Mouse (Mus musculus) limb, embryonic 14.5 days (tissue): Measurements from ENCODE around the gene Rab36. TPM values are rescaled to one million over a fixed set of nuclear protein-coding genes. Genes with fewer than 3 reads are reported as not detected.
A peak's percentile ranks its signal among the peaks of the same experiment; 100 is the strongest.

ENCODE experiments used
- ATAC-seq: fragments of 200-750 bp; cut with Nextera tagmentation; 2 replicates; pipeline ENCODE4 v1.8.0; 2017; ENCODE audit warnings: low read depth, moderate number of reproducible peaks, moderate TSS enrichment; ENCODE audit not compliant: low FRiP score
- DNase-seq: peaks from one replicate; pipeline ENCODE4 v3.0.0-alpha.2; 2015; ENCODE audit warnings: low spot score
- H3K27ac ChIP-seq: fragments of 300-500 bp; sonication (generic); replicated peaks from 2 replicates; pipeline ENCODE4 v1.5.1; 2014; ENCODE audit warnings: low read depth, mild to moderate bottlenecking, low read length, moderate library complexity, mixed read lengths
- H3K27me3 ChIP-seq: fragments of 300-500 bp; sonication (generic); 2 replicates; pipeline ENCODE4 v1.6.1; 2014; ENCODE audit warnings: low read length, mixed read lengths; ENCODE audit not compliant: control insufficient read depth, insufficient read depth
- H3K36me3 ChIP-seq: fragments of 300-500 bp; sonication (generic); 2 replicates; pipeline ENCODE4 v1.6.1; 2014; ENCODE audit warnings: mild to moderate bottlenecking, low read length, moderate library complexity, mixed read lengths; ENCODE audit not compliant: control insufficient read depth, insufficient read depth
- H3K4me1 ChIP-seq: fragments of 300-500 bp; sonication (generic); 2 replicates; pipeline ENCODE4 v1.6.1; 2014; ENCODE audit warnings: antibody characterized with exemption, low read length, mixed read lengths; ENCODE audit not compliant: control insufficient read depth, insufficient read depth
- H3K4me2 ChIP-seq: fragments of 300-500 bp; sonication (generic); replicated peaks from 2 replicates; pipeline ENCODE4 v1.6.1; 2014; ENCODE audit warnings: low read depth, mild to moderate bottlenecking, low read length, moderate library complexity; ENCODE audit not compliant: severe bottlenecking
- H3K4me3 ChIP-seq: fragments of 300-500 bp; sonication (generic); replicated peaks from 2 replicates; pipeline ENCODE4 v1.5.1; 2014; ENCODE audit warnings: low read length
- H3K9ac ChIP-seq: fragments of 300-500 bp; sonication (generic); 2 replicates; pipeline ENCODE4 v1.6.1; 2014; ENCODE audit warnings: mild to moderate bottlenecking, low read depth, low read length, moderate library complexity; ENCODE audit not compliant: severe bottlenecking
- H3K9me3 ChIP-seq: fragments of 300-500 bp; sonication (generic); 2 replicates; pipeline ENCODE4 v1.6.1; 2016; ENCODE audit warnings: low read length; ENCODE audit not compliant: control insufficient read depth
- POLR2A ChIP-seq: fragments of 200-500 bp; IDR thresholded peaks from 2 replicates; pipeline ENCODE4 v1.8.0; 2012; ENCODE audit warnings: inconsistent platforms, mild to moderate bottlenecking, moderate library complexity, borderline replicate concordance; ENCODE audit not compliant: insufficient read depth, insufficient read length; ENCODE audit errors: extremely low read depth
- WGBS: fragments of 180-500 bp; shearing (Covaris S2); extraction: QIAGEN DNeasy Blood & Tissue Kit; methylation state at CpG from one replicate; pipeline ENCODE4 v1.1.7; 2014; 5-methylcytosine and 5-hydroxymethylcytosine counted together
- polyA plus RNA-seq, 2 experiments: library from polyadenylated mRNA; depleted of rRNA in 1 of 2; stranded (reverse) in 1 of 2; unstranded in 1 of 2; fragments of >200 nt; fragmentation: Nextera tagmentation in 1 of 2; extraction: Ambion mirVana in 1 of 2; gene quantifications; 2 replicates each; pipeline versions ENCODE4 v1.2.1 to v1.2.3; 2012 to 2014

Gene Rab36
- polyA plus RNA-seq, 2 experiments, result 6.0 to 17.6 TPM

DNA sequence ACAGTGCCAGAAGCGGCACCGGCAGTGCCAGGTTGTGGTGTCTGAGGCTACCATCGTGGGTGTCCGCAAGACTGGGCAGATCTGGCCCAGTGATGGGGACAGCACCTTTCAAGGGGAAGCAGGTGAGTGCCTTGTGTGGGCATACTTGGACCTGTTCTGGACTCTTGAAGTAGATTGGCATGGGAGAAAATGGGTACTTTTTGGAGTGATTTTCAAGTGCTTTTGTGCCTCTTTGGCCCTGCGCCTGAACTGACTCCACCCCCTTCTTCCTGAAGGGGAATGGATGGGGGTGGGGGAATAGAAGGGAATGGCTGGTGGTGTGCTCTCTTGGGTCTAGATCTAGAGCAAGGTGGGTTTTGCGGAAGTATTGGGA, 25.3 kb downstream of the Rab36 start:
- Histone ChIP-seq H3K27me3 (no peaks in the 10 kb centered on the region), H3K4me3 (peak overlapping the region; percentile 92), H3K4me1 (peaks cover 34% of the 10 kb centered on the region), H3K9ac (peak overlapping the region; percentile 78), H3K27ac (no peak overlapping the region), H3K9me3 (no peaks in the 10 kb centered on the region), H3K36me3 (peaks cover 15% of the 10 kb centered on the region), H3K4me2 (peak overlapping the region; percentile 86)
- no peak for TF ChIP-seq POLR2A
- ATAC-seq (no peak), DNase-seq (peak; percentile 36)
- 13% methylated on average over 6 of the region's 6 CpGs for WGBS

- no peak for ATAC-seq
- Histone ChIP-seq H3K4me3 (peak overlapping the region; percentile 92), H3K9ac (no peak overlapping the region), H3K4me1 (peaks cover 36% of the 10 kb centered on the region), H3K9me3 (no peaks in the 10 kb centered on the region), H3K4me2 (peak overlapping the region; percentile 86), H3K27ac (no peak overlapping the region), H3K36me3 (peaks cover 15% of the 10 kb centered on the region), H3K27me3 (no peaks in the 10 kb centered on the region)
- TF ChIP-seq POLR2A, result no peak
- no peak for DNase-seq
- 39% methylated on average over 6 of the region's 6 CpGs for WGBS
These were observed 25.8 kb downstream of the Rab36 start for GRCm38 (mm10) chr10:75062621-75063020.

- no peaks in the 10 kb centered on the region for H3K9me3 ChIP-seq
- H3K4me2 ChIP-seq, result peak overlapping the region; percentile 86
- no peak for ATAC-seq
- TF ChIP-seq POLR2A, result no peak
- H3K36me3 ChIP-seq, result peaks cover 15% of the 10 kb centered on the region
- H3K4me1 ChIP-seq, result peaks cover 43% of the 10 kb centered on the region
- no peak for DNase-seq
- 67% methylated on average over 12 of the region's 12 CpGs for WGBS
- peak overlapping the region; percentile 92 for H3K4me3 ChIP-seq
- no peak overlapping the region for H3K27ac ChIP-seq
- no peaks in the 10 kb centered on the region for H3K27me3 ChIP-seq
- 0 out of 2 replicates have a peak overlapping the region, but pooled peaks have one; percentile 25 for H3K9ac ChIP-seq
These were observed 26.6 kb downstream of the Rab36 start for GRCm38 (mm10) chr10:75063301-75063965.

DNA sequence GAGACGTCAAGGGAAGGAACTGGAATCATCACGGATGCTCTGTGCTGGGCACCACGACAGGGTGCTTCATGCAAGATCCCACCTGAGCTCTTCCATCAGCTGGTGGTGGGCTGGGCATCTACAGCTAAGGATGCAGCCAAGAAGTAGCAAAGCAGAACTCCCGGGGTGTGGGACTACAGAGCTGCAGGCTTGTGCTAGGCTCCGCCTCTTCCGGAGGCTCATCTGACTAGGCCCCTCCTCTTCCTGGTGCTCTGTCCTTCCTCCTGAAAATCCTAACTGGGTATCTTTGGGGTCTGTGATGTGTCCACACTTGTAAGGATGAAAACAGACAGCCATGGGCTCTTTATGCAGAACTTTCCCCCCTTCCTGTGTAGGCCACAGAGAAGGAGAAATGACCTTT, 28.8 kb downstream of the Rab36 start:
- Histone ChIP-seq H3K9ac (no peak overlapping the region), H3K4me2 (no peak overlapping the region), H3K4me3 (no peak overlapping the region), H3K9me3 (no peaks in the 10 kb centered on the region), H3K36me3 (peaks cover 15% of the 10 kb centered on the region), H3K27ac (no peak overlapping the region), H3K27me3 (no peaks in the 10 kb centered on the region), H3K4me1 (peaks cover 42% of the 10 kb centered on the region)
- ATAC-seq, result no peak
- DNase-seq, result no peak
- 77% methylated on average over 6 of the region's 6 CpGs for WGBS
- TF ChIP-seq POLR2A, result no peak

GRCm38 (mm10) chr10:75067446-75067845, 30.6 kb downstream of the Rab36 start:
- no peaks in the 10 kb centered on the region for H3K27me3 ChIP-seq
- no peak for TF ChIP-seq POLR2A
- no peak overlapping the region for H3K9ac ChIP-seq
- H3K4me3 ChIP-seq, result no peak overlapping the region
- DNase-seq (no peak), ATAC-seq (no peak)
- no peak overlapping the region for H3K27ac ChIP-seq
- peaks cover 22% of the 10 kb centered on the region for H3K36me3 ChIP-seq
- no peaks in the 10 kb centered on the region for H3K9me3 ChIP-seq
- no peak overlapping the region for H3K4me2 ChIP-seq
- peaks cover 34% of the 10 kb centered on the region for H3K4me1 ChIP-seq
